Mouse (Mus musculus): ENCODE data around the gene Bud13. TPM values are rescaled to one million over a fixed set of nuclear protein-coding genes. Genes with fewer than 3 reads are reported as not detected.
"Not testable (repeated sequence)": the region's sequence is repeated elsewhere in the genome, so short reads cannot be mapped to it uniquely, and the experiment has no call there.

The Bud13 gene
- total RNA-seq, 2 experiments from 2014 or later: 13.2 TPM

DNA sequence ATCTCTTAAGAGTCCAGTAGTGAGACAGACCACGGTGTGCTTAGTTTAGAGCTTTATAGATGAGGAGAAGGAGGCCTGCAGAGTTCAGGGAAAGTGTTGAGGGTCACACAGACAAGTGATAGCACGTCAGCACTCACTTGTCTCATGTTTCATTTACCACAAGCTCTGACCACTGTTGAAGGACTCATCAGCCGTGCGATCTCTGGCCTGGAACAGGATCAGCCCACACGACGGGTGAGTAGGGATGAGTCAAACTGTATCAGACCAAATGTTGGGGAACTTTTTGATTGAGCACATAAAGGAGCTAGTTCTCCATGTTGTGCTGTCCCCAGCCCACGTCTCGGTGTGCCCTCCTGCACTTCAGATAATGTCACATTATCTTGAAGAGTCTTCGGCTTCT, 8.3 kb upstream of the Bud13 start:
- no peak for DNase-seq
- intact Hi-C loops (cut with DNase I): no loop called here

DNA sequence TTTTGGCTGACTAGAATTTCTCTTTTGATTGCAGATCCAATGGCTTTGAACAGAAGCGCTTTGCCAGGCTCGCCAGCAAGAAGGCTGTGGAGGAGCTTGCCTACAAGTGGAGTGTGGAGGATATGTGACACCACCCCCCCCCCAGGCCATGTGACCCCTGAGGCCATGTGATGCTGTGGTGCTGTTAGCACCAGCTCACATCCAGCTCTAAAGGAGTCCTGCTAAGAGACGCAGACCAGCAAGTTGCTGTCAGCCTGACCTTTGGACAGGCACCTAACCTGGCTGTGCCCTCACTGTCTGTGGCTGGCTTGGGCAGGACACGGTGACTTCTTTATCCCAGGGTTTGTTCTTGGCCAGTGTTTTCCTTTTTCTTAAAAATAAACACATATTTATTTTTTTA, 15.6 kb downstream of the Bud13 start:
- no peak for DNase-seq
- intact Hi-C loops (cut with DNase I): no loop called here

DNA sequence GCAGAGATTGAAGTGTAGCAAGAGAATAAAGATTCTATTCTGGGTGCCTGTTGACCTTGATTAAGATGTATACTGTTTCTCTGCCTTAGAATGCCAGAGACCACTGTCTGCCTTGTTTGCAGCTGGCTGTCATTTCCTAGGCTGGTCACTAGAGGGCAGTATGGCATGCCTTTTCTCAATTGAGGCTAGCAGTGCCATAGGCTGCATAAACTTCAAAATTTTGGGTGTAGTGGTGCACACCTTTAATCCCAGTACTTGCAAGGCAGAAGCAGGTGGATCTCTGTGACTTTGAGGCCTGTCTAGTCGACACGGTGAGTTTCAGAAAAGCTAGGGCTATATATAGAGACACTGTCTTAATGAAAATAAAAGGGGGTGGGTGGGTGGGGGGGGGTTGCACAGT, 19.3 kb downstream of the Bud13 start:
- DNase-seq: peak; percentile 61
- intact Hi-C loops (cut with DNase I): no loop called here

DNA sequence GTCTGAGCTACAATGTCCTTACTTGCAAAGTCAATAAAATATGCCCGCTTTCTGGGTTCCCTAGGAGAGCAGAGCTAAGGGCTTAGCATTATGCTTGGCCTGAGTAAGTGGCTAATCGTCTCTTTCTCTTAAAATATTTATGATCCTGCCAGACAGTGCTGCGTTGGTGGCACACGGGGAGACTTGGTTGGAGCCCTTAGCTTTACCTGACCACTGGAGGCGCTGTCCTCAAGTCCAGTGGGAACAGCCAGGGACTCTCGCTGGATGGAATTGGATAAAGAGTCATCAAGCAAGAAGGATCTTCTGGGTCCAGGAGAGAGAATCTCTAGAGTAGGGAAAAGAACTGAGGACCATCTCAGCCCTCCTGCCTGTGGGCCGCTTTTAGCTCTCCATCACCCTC, 26.3 kb downstream of the Bud13 start:
- DNase-seq: no peak
- intact Hi-C loops (cut with DNase I): no loop called here

DNA sequence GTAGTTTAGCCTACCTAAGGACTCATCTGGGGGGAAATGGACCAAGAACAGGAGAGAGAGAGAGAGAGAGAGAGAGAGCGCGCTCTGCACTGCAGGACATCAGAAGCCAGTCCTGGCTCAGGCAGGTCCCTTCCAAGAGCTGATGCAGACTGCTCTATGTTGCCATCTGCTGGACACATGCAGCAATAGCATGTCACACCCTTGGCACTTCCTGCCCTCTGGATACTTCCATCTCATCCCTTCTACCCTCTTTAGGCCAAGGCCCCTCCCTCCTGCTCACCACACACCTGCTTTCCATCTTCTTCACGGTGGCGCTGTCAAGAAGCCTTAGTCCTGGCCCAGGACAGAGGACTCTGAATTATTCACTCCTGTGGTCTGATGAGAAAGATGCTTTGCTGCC, 31.7 kb downstream of the Bud13 start:
- intact Hi-C loops (cut with DNase I): no loop called here
- peak; percentile 66 for DNase-seq

DNA sequence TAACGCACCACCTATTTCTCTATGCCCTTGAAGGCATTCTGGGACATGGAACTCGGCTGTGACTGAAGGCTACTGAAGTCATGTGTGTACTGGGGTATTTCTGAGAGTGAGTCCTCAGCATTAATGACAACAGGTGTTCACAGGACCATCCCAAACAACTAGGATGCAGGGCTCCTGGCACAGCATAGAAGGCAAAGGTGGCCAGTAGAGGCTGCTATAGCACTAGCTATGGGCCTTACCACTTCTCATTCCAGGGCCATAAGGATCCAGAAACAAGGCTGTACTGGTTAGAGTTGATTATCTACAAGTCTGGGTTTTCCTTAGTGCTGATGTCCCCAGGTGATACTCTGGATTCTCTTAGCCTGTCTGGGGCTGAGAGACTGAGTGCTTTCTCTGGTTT, 32.1 kb downstream of the Bud13 start:
- DNase-seq: no peak
- intact Hi-C loops (cut with DNase I): no loop called here

DNA sequence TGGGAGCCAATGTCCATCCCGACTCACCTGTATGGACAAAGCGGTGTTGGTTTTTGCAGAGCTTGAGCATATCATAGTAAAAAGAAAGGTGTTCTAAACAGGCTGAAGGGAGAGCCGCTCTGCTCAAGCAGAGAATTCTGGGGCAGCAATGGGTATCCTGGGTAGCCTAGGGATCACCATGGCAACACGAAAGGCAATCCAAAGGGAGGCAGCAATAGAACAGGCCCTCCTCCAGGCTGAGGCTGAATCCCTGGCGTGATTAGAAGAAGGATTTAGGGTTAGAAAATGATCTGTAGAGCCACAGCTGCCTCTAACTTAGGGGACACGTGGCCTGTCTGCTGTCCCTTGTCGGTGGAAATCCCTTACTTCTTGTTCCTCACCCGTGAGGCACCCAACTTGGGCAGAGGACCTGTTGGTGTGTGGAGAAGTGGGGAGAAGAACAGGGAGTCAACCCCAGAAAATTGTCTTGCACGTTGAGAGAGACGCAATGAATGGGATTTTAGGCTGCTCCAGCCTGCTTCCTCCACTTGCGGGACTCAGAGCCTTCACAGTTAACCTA, 33.1 kb downstream of the Bud13 start:
- DNase-seq: no peak
- intact Hi-C loops (cut with DNase I): no loop called here

DNA sequence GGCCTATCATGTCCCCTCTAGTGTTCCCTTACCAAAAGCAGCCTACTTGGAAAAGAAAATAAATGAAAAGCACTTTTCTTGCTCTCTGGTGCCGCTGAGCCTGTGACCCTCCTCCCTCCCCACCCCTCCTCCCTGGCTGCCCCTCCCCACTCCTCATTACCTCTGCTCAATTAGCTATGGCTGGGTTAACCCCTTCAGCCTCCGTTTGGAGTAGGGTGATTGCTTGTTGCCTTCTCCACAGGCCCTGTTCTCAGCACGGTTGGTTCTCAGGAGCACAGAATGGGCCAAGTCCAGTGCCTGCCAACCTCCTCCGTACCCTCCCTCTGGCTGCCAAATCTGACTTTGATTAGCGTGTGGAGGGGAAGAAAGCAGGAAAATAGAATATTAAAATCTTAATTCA, 33.6 kb downstream of the Bud13 start:
- intact Hi-C loops (cut with DNase I): no loop called here
- DNase-seq: peak; percentile 57

DNA sequence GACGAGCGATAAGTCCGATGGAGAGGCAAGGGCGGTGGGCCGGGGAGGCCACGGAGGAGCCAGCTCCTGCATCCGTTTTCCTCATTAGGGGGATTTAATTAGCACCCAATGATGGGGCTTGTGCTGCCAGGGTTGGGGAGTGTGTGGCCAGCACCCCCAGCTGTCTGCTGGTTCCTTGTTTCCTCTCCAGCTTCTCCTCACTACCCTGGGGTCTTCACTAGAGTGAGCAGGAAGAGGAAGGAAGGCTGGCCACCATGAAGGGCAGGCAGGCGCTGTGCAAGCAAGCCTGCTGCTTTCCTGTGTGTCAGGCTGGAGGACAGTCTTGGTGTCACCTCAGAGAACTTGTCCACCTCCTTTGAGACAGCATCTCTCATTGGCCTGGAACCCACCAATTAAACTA, 34.1 kb downstream of the Bud13 start:
- peak; percentile 31 for DNase-seq
- intact Hi-C loops (cut with DNase I): no loop called here

DNA sequence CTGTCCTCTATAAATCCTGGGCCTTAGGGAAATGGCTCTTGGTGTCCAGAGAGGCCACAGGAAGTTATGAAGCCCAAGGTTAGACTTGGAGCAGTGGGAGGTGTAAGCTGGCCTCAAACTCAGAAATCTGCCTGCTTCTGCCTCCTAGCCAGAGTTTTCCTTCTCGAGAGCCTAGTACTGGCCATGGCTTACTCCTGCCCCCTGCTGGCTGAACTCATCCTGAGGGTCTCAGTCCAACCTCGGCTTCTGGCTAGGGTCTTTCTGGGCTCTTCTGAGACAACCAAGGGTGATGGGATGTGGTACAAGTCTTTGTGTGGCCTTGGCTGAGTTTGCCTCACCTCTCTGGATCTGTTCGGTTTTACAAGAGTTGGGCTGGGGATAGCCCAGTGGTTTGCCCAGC, 35.1 kb downstream of the Bud13 start:
- DNase-seq: no peak
- intact Hi-C loops (cut with DNase I): no loop called here

DNA sequence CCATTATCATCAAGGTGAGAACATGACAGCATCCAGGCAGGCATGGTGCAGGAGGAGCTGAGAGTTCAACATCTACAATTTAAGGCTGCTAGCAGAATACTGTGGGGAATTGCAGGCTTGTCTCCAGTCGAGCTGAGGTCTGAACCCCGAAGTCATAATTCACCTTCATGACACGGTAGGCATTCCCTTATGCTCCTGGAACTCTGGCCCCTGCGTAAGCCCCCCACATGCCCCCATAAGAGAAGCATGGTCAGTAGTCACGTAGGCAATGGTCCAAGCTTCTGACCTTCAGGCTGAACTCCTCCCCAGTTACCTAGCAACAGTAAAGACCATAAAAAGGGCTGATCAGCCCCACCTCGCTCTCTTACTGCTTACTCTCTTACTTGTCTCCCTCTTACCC, 37.1 kb downstream of the Bud13 start, which contains the start of gene 4931429L15Rik:
4931429L15Rik (minus strand) TSS at position 101 of the 400 bp plus-strand sequence.
- DNase-seq; intact Hi-C loops (cut with DNase I): not testable (repeated sequence)

DNA sequence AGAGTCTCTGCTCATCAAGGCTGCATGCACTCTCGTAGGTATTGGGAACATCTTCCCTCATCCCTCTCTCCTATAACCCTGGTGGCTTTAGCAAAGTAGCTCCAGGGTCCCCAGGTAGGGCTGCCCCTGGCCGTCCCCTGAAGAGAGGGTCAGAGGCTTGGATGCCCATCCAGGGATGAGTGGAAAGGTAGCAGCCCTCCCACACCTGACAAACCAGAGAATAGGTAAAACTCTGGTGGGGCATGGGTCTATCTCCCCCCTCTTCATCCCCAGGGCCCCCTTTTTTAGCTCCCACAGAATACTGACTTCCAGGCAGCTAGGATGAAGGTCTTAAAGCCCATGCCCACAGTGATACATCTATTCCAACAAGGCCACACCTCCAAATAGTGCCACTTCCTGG, 37.7 kb downstream of the Bud13 start:
- DNase-seq: no peak
- intact Hi-C loops (cut with DNase I): no loop called here

DNA sequence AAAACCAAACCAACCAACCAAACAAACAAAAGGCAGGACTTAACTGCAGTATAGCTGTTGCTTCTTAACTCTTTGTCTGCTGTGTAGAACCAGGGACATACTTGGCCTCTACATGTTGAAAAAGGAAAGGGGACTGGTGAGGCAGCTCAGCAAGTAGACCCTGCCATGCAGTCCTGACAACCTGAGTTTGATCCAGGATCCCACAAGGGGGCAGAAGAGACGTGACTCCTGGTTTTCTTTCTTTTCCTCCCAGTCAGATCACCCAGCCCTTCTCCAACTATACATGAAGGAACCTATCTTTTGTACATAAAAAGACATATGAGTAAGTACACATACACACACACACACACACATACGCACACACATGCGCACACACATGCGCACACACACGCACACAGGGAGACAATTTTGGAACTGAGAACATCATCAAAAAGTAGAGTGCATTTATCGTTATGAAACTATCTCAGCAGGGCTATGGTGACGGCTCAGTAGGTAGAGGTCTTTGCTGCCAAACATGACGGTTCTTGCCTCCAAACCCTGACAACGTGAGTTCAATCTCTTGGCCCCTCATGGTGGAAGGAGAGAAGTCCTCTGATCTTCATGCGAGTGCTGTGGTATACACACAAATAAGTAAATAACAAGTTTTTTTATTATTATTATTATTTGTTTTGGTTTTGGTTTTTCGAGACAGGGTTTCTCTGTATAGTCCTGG, 44.0 kb downstream of the Bud13 start:
- DNase-seq: no peak
- intact Hi-C loops (cut with DNase I): no loop called here

DNA sequence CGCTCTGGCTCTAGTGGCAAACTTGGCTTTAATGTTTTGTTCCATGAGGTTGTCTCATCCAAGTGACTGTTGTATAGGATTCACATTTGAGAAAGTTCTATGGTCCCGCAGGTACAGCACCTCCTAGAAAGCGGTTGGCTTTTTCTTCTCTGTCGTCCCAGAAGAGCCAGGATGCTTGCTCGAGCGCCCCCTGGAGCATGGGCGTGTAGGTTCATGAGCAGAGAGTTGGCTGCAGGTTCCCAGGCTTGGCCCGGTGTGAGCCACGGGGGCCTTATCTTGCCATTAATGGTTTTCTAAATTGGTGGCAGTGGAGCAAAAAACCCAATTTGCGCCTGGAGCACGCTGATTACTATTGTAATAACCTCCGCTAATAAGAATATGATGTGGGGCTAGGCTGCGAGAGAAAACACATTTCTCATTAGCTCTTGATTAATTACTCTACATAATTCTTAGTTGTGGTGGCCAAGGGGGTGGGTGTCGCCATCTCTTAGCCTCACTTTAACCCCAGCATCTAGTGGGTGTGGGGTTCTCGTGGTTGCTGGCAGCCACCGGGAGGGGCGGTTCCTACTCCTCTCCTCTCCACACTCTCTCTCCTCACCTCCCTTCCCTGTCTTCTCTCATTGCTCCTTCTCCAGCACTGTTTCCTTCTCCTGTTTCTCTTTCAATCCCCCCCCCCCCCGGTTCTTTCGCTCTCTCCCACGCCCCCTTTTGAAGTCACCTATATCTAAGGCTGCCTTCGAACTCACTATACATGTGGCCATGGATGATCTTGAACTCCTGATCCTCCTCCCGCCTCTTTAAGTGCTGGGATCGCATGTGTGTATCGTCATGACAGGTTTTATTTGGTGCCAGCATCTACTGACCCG, 45.1 kb downstream of the Bud13 start:
- intact Hi-C loops (cut with DNase I): no loop called here
- DNase-seq: peak; percentile 48

DNA sequence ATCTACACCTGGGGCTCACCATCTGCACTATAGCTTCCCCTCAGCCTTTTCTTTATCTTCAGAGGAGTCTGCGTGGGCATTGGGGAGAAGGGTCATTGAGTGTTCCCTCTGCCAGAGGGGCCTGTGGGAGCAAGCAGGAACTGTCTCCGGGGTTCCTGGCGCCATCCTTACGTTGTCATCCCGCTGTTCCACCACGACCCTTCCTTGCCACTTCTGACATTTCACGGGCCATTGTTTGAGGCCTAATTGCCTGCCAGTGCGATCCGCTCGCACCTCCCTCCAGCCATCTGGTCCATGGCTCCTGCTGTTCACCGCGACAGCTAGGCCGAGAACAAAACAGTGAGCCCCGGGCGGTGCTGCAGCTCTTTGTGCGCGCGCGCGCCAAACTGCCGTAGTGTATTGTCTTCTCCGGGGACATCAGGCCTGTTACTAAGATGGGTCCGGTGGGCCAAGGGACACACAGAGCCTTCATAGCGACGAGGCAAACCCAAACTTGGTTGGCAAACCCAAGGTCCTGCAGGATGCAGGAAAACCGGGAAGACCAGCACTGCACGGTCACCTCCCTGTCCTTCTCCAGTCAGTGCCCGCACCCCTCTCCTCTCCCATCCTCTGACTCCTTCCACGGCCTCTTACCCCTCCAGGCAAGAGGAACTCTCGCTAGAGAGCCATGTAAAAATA, 45.9 kb downstream of the Bud13 start:
- DNase-seq: peak; percentile 89
- intact Hi-C loops (cut with DNase I): no loop called here

DNA sequence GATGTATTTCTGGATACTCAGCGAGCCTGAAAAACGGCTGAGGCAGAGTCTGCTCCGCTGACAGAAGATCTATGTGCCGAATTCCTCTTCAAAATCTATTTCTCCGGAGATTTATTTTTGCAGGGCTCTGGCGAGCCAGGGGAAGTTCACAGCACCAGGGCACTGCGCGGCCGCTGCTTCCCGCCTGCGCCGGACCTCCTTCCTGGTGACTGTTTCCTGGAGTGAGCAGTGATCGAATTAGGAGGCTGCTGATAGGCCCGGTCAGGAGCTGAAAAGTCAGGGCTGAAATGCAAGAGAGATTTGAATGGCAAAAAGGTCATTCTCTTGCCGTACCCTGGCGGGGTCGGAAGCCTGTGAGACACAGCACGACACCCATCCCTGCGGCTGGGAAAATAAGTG, 46.4 kb downstream of the Bud13 start:
- no peak for DNase-seq
- intact Hi-C loops (cut with DNase I): no loop called here

DNA sequence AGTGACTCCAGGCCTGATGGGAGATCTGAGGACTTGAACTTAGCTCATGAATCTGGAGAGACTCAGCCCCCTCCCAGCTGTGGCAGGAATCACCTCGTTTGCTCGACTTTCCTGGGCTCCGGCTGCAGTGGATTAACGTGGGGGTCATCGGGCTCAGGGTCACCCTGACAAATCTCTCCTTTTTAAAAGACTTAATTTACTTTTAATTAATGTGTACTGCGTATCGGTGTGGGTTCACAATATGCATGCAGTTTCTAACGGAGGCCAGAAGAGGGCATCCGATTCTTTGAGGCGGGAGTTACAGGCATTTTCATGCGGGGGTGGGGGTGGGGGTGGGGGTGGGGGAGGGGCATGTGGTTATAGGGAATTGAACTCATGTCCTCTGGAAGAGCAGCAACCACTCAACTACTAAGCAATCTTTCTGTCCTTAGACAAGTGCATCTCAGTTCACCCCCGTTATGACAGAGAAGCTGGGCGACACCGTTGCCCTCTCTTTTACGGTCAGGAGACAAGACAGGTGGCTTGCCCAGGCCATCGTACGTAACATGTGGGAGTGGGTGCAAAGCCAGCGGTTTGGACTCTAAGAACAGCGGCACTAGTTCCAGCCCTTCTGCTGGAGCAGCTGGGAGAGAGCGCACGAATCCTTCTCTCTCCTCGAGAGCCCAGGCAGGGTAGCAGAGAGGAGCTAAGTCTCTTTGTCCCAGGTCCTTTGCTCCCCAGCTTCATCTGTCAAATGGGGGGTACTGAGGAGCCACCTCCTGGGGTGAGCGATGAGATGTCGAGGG, 47.2 kb downstream of the Bud13 start:
- no peak for DNase-seq
- intact Hi-C loops (cut with DNase I): no loop called here

DNA sequence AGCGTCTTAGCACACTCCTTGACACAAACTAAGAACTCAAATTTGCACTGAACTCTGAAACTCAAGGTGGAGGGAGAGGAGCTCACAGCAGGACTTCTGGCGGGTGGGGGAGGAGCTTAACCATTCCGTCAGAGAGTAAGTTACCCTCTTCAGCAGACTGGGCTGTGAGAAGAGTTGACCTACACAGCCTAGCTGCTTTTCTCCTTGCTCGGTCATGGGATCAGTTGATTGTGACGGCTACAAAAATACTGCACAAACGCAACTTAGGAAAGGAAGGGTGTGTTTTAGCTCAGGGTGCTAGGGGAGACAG, 47.7 kb downstream of the Bud13 start:
- no peak for DNase-seq
- intact Hi-C loops (cut with DNase I): no loop called here

DNA sequence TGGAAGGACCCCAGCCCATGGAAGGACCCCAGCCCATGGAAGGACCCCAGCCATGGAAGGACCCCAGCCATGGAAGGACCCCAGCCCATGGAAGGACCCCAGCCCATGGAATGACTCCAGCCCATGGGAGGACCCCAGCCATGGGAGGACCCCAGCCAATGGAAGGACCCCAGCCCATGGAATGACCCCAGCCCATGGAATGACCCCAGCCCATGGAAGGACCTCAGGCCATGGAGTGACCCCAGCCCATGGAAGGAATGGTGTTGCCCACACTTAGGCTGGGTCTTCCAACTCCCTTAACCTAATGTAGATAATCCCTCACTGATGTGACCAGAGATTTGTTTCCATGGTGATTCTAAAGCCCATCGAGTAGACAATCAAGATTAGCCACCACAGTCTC, 48.5 kb downstream of the Bud13 start:
- intact Hi-C loops (cut with DNase I): no loop called here
- no peak for DNase-seq

DNA sequence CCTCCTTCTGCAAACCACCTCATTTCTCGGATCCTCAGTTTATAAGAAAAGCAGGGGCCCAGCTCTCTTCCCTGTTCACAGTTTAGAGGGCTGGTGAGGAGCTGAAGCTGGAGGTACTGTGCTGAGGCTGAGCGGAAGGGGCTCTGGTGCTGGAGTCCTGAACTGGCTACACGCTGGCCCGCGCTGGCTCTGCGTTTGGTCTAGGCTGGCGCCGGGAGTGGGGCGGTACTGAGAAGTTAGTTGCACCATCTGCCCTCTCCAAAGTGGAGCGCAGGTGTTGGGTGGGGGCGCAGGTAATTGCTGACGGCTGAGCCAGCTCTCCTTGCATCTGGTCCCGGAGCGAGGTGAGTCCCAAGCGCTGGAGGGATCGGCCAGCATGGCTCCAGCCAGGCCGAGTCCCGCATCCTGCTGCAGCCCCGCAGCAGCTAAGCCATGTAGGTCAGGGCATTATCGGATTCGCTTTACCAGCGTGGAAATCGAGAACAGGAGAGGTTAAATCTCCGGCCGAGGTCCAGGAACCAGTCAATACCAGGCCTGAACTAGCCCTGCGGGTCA, 51.7 kb downstream of the Bud13 start:
- intact Hi-C loops (cut with DNase I): no loop called here
- DNase-seq: no peak

Data from left cerebral cortex, postnatal 4 days (tissue).